ENCODE assay signal across 8 mouse cellular contexts in genomic region chr2:131054646-131055264, GRCm38 (mm10). TPM values are rescaled to one million over a fixed set of nuclear protein-coding genes. Genes with fewer than 3 reads are reported as not detected.
DNase-seq lines count a peak whose midpoint lies in the region; ATAC-seq and TF ChIP-seq lines count a peak whose summit lies in the region.

No protein-coding gene starts in this region.

- peak overlapping the region; percentile 46 for H3K4me2 ChIP-seq in forebrain, embryonic 16.5 days (ENCODE audit: low read length)
- peak overlapping the region; percentile 43 for H3K4me2 ChIP-seq in liver, embryonic 13.5 days

- WGBS in forebrain, embryonic 16.5 days = 1% methylated on average over 21 of the region's 21 CpGs
- WGBS in liver, embryonic 13.5 days (ENCODE audit: insufficient replicate concordance) = 3% methylated on average over 21 of the region's 21 CpGs

- no peaks in the 10 kb centered on the region for H3K36me3 ChIP-seq in E14TG2a.4 (ENCODE audit: insufficient read depth, low read length)
- no peaks in the 10 kb centered on the region for H3K36me3 ChIP-seq in forebrain, embryonic 16.5 days (ENCODE audit: control insufficient read depth, insufficient read depth)
- H3K36me3 ChIP-seq in liver, embryonic 13.5 days = no peaks in the 10 kb centered on the region

- peaks cover 38% of the 10 kb centered on the region for H3K4me1 ChIP-seq in E14TG2a.4 (replicated peaks; ENCODE audit: low read depth, low read length)
- peaks cover 18% of the 10 kb centered on the region for H3K4me1 ChIP-seq in forebrain, embryonic 16.5 days (replicated peaks; ENCODE audit: control insufficient read depth, insufficient read depth, low read length)
- peaks cover 48% of the 10 kb centered on the region for H3K4me1 ChIP-seq in liver, embryonic 13.5 days (replicated peaks)

- no peak for TF ChIP-seq CTCF in gastrocnemius, adult 2 months (IDR thresholded peaks at IDR 0.05)
- no peak for TF ChIP-seq CTCF in E14TG2a.4 (conservative IDR thresholded peaks at IDR 0.05; ENCODE audit: low read length)

- no peak; the same call in 1 of the 2 replicates for ATAC-seq in forebrain, embryonic 16.5 days
- ATAC-seq in liver, embryonic 13.5 days (ENCODE audit: low read depth) = no peak

- peak overlapping the region; percentile 1; the same call in 1 of the 2 replicates for H3K9ac ChIP-seq in forebrain, embryonic 16.5 days (replicated peaks; ENCODE audit: low read depth, low read length)
- H3K9ac ChIP-seq in liver, embryonic 13.5 days = no peak overlapping the region

- no peak for DNase-seq in gastrocnemius, adult 2 months
- no peak for DNase-seq in gastrocnemius, adult 8-10 months (ENCODE audit: low spot score in 2 of 2)
- DNase-seq in liver, embryonic 13.5 days = no peak
- DNase-seq in layer of hippocampus, adult 9-11 months = no peak
- DNase-seq in gastrocnemius, postnatal 4 days (ENCODE audit: low spot score in 2 of 2) = no peak
- DNase-seq in gastrocnemius, adult 18-20 months (ENCODE audit: low spot score) = no peak

- intact Hi-C loops in gastrocnemius, adult 2 months (cut with DNase I) = no loop called here

- H3K9me3 ChIP-seq in E14TG2a.4 (ENCODE audit: low read length) = peaks cover 14% of the 10 kb centered on the region
- no peaks in the 10 kb centered on the region for H3K9me3 ChIP-seq in forebrain, embryonic 16.5 days (ENCODE audit: control insufficient read depth, low read length)
- H3K9me3 ChIP-seq in liver, embryonic 13.5 days (replicated peaks) = no peaks in the 10 kb centered on the region

- peak overlapping the region; percentile 53 for H3K4me3 ChIP-seq in gastrocnemius, adult 2 months
- peak overlapping the region; percentile 63 for H3K4me3 ChIP-seq in E14TG2a.4 (replicated peaks; ENCODE audit: low read length)
- peak overlapping the region; percentile 36 for H3K4me3 ChIP-seq in forebrain, embryonic 16.5 days (replicated peaks; ENCODE audit: low read length)
- peak overlapping the region; percentile 27; the same call in 1 of the 2 replicates for H3K4me3 ChIP-seq in liver, embryonic 13.5 days (replicated peaks)

- no peak overlapping the region for H3K27ac ChIP-seq in gastrocnemius, adult 2 months
- no peak overlapping the region for H3K27ac ChIP-seq in forebrain, embryonic 16.5 days (ENCODE audit: low read length)
- H3K27ac ChIP-seq in liver, embryonic 13.5 days = no peak overlapping the region

- peaks cover 80% of the 10 kb centered on the region for H3K27me3 ChIP-seq in E14TG2a.4 (ENCODE audit: insufficient read depth, low read length)
- peaks cover 38% of the 10 kb centered on the region for H3K27me3 ChIP-seq in forebrain, embryonic 16.5 days (replicated peaks; ENCODE audit: control insufficient read depth, insufficient read depth, low read length)
- peaks cover 92% of the 10 kb centered on the region for H3K27me3 ChIP-seq in liver, embryonic 13.5 days

RNA-seq across cellular contexts. Expression of gene Adam33, which starts 8.9 kb away (rescaled TPM):
- 1 to 10 TPM; 2.5 TPM for total RNA-seq in gastrocnemius, adult 2 months (2021)
- 1 to 10 TPM in 3 of 4 experiments, under 1 TPM in 1; 0.82 to 1.8 (median 1.3) TPM for total RNA-seq in gastrocnemius, adult 8-10 months (2022)
- polyA plus RNA-seq in forebrain, embryonic 16.5 days (2015; fragmentation: Nextera tagmentation; extraction: Ambion mirVana) = 1.4 TPM in 2 replicates
- 0.45 and 0.71 TPM in 2 replicates for polyA plus RNA-seq in liver, embryonic 13.5 days (2015; fragmentation: Nextera tagmentation; extraction: Ambion mirVana)
- 10 to 100 TPM; 13.2 to 15.2 TPM for total RNA-seq in gastrocnemius, postnatal 4 days (2021)
- 1 to 10 TPM; 1.3 to 1.9 TPM for total RNA-seq in gastrocnemius, adult 18-20 months (2021)

RNA-seq across cellular contexts. Expression of gene Gfra4, which starts 11.9 kb away (rescaled TPM):
- 1 to 10 TPM; 1.1 to 1.7 TPM for total RNA-seq in gastrocnemius, adult 2 months (2021)
- 1 to 10 TPM in 3 of 4 experiments, under 1 TPM in 1; 0.92 to 1.7 (median 1.3) TPM for total RNA-seq in gastrocnemius, adult 8-10 months (2022)
- polyA plus RNA-seq in forebrain, embryonic 16.5 days (2015; fragmentation: Nextera tagmentation; extraction: Ambion mirVana) = 33.0 and 42.8 TPM in 2 replicates
- 0.23 and 0.52 TPM in 2 replicates for polyA plus RNA-seq in liver, embryonic 13.5 days (2015; fragmentation: Nextera tagmentation; extraction: Ambion mirVana)
- total RNA-seq in gastrocnemius, postnatal 4 days (2021) = 1 to 10 TPM; 5.5 to 6.5 TPM
- total RNA-seq in gastrocnemius, adult 18-20 months (2021) = 1 to 10 TPM; 1.8 to 1.9 TPM

RNA-seq across cellular contexts. Expression of gene Siglec1, which starts 31.8 kb away (rescaled TPM):
- under 1 TPM; 0.36 to 0.39 TPM for total RNA-seq in gastrocnemius, adult 2 months (2021)
- under 1 TPM; 0.19 to 0.72 (median 0.47) TPM for total RNA-seq in gastrocnemius, adult 8-10 months (2022)
- 0.12 and 0.13 TPM in 2 replicates for polyA plus RNA-seq in forebrain, embryonic 16.5 days (2015; fragmentation: Nextera tagmentation; extraction: Ambion mirVana)
- polyA plus RNA-seq in liver, embryonic 13.5 days (2015; fragmentation: Nextera tagmentation; extraction: Ambion mirVana) = 0.49 and 0.56 TPM in 2 replicates
- 1 to 10 TPM; 2.5 to 2.9 TPM for total RNA-seq in gastrocnemius, postnatal 4 days (2021)
- under 1 TPM; 0.59 to 0.71 TPM for total RNA-seq in gastrocnemius, adult 18-20 months (2021)

Comparison
In these comparisons a context has a peak if more than half of its experiments do, and no peak if none do; other contexts are left out.
1. RNA of gene Adam33, which starts 8.9 kb away (total RNA-seq): 13.2 to 15.2 TPM in gastrocnemius, postnatal 4 days; 2.5 TPM in gastrocnemius, adult 2 months, 1.3 to 1.9 TPM in gastrocnemius, adult 18-20 months and 0.82 to 1.8 TPM in gastrocnemius, adult 8-10 months; every median in the first group is over 4 times any median in the second.
2. Peak in every context shown above with its lines, with median percentiles within 50 percentile points of each other: H3K4me3 ChIP-seq.